ENCODE assay signal across 15 mouse cellular contexts in the genomic region with DNA sequence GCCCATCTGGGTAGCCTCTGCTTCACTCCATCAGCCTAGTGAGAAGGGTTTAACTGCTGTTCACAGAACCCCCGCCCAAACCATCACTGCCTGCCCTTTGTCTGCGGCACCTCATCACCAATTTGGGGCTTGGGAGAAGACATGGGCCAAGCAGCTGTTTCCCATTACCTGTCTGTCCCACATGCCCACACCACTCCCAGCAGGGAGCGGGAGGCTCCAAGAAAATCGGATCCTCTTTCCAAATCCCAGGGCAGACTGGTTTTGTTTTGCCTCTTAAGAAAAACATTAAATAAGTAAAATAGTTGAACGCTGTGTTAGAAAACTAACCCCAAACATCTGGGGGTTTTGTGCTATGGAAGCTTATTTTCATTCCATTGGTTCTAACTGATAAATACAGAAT. TPM values are rescaled to one million over a fixed set of nuclear protein-coding genes. Genes with fewer than 3 reads are reported as not detected.
DNase-seq lines count a peak whose midpoint lies in the region; ATAC-seq and TF ChIP-seq lines count a peak whose summit lies in the region.
"Had no signal": no experiment of that assay in that cellular context is flagged by ENCODE, and none has a peak within 500 bp of the region (broad histone marks: within the 10 kb centered on the region; RNA-seq: fewer than 3 reads in every experiment).

No protein-coding gene starts in this region.

- TF ChIP-seq CTCF in lung, embryonic 14.5 days (IDR thresholded peaks at IDR 0.05; ENCODE audit: low read depth) = no peak

- no peak overlapping the region for H3K4me2 ChIP-seq in embryonic facial prominence, embryonic 15.5 days (replicated peaks)
- H3K4me2 ChIP-seq in lung, embryonic 14.5 days = no peak overlapping the region
- H3K4me2 ChIP-seq: heart, embryonic 15.5 days; hindbrain, embryonic 15.5 days; liver, embryonic 15.5 days; midbrain, embryonic 13.5 days had no signal

- 0 out of 2 replicates have a peak, but pooled peaks have one; percentile 70 for ATAC-seq in embryonic facial prominence, embryonic 15.5 days (ENCODE audit: insufficient number of reproducible peaks, low FRiP score, low TSS enrichment, low read depth)
- peak; percentile 82 for ATAC-seq in lung, embryonic 14.5 days (ENCODE audit: insufficient read depth)
- ATAC-seq: midbrain, embryonic 13.5 days had no signal

- 26% methylated on average over 5 of the region's 5 CpGs for WGBS in embryonic facial prominence, embryonic 15.5 days
- 31% methylated on average over 5 of the region's 5 CpGs for WGBS in lung, embryonic 14.5 days

- no peak overlapping the region for H3K4me3 ChIP-seq in embryonic facial prominence, embryonic 15.5 days (replicated peaks)
- H3K4me3 ChIP-seq in lung, embryonic 14.5 days (ENCODE audit: low read depth, low read length) = no peak overlapping the region
- H3K4me3 ChIP-seq: heart, embryonic 15.5 days; hindbrain, embryonic 15.5 days; liver, embryonic 15.5 days; midbrain, embryonic 13.5 days had no signal

- DNase-seq in NIH3T3 (ENCODE audit: low read depth) (peak; percentile 85), adipocyte (ENCODE audit: low spot score) (peak; percentile 49)
- DNase-seq in lung, embryonic 14.5 days = peak; percentile 87
- DNase-seq in heart, postnatal 14 days = no peak
- no peak for DNase-seq in right cerebral cortex, adult 2 months (ENCODE audit: low spot score in 2 of 2)
- no peak for DNase-seq in adrenal gland, postnatal 25 days
- DNase-seq: adrenal gland, postnatal 10 days; kidney, adult 18-20 months; layer of hippocampus, postnatal 36 days; retina, postnatal 1 day had no signal

- H3K9me3 ChIP-seq in embryonic facial prominence, embryonic 15.5 days (replicated peaks) = no peaks in the 10 kb centered on the region
- H3K9me3 ChIP-seq in lung, embryonic 14.5 days (ENCODE audit: low read depth, low read length) = no peaks in the 10 kb centered on the region
- H3K9me3 ChIP-seq: heart, embryonic 15.5 days; hindbrain, embryonic 15.5 days; liver, embryonic 15.5 days; midbrain, embryonic 13.5 days had no signal

- H3K36me3 ChIP-seq in embryonic facial prominence, embryonic 15.5 days = no peaks in the 10 kb centered on the region
- H3K36me3 ChIP-seq in lung, embryonic 14.5 days (ENCODE audit: insufficient read depth) = no peaks in the 10 kb centered on the region
- H3K36me3 ChIP-seq: heart, embryonic 15.5 days; hindbrain, embryonic 15.5 days; liver, embryonic 15.5 days; midbrain, embryonic 13.5 days had no signal

- H3K27ac ChIP-seq in embryonic facial prominence, embryonic 15.5 days (replicated peaks) = peak overlapping the region; percentile 40
- H3K27ac ChIP-seq in lung, embryonic 14.5 days (ENCODE audit: low read depth) = peak overlapping the region; percentile 78
- H3K27ac ChIP-seq: heart, embryonic 15.5 days; hindbrain, embryonic 15.5 days; liver, embryonic 15.5 days; midbrain, embryonic 13.5 days had no signal

- intact Hi-C loops in heart, postnatal 14 days (cut with DNase I) = no loop called here

- H3K9ac ChIP-seq in embryonic facial prominence, embryonic 15.5 days = no peak overlapping the region
- H3K9ac ChIP-seq in lung, embryonic 14.5 days = no peak overlapping the region
- H3K9ac ChIP-seq: heart, embryonic 15.5 days; hindbrain, embryonic 15.5 days; liver, embryonic 15.5 days; midbrain, embryonic 13.5 days had no signal

- H3K27me3 ChIP-seq in embryonic facial prominence, embryonic 15.5 days = no peaks in the 10 kb centered on the region; the same call in 1 of the 2 replicates
- H3K27me3 ChIP-seq in lung, embryonic 14.5 days (ENCODE audit: insufficient read depth, low read length) = no peaks in the 10 kb centered on the region
- H3K27me3 ChIP-seq: hindbrain, embryonic 15.5 days; midbrain, embryonic 13.5 days had no signal

- H3K4me1 ChIP-seq in embryonic facial prominence, embryonic 15.5 days = peaks cover 15% of the 10 kb centered on the region; the same call in 1 of the 2 replicates
- peaks cover 13% of the 10 kb centered on the region; the same call in 1 of the 2 replicates for H3K4me1 ChIP-seq in lung, embryonic 14.5 days (ENCODE audit: insufficient read depth)
- H3K4me1 ChIP-seq: hindbrain, embryonic 15.5 days; liver, embryonic 15.5 days; midbrain, embryonic 13.5 days had no signal

RNA-seq across cellular contexts. Expression of a gene that starts 33.9 kb away (rescaled TPM):
- 220 and 227 TPM in 2 replicates for polyA plus RNA-seq in embryonic facial prominence, embryonic 15.5 days (2015; fragmentation: Nextera tagmentation; extraction: Ambion mirVana)
- 325 TPM in 2 replicates for polyA plus RNA-seq in lung, embryonic 14.5 days (2014; fragmentation: Nextera tagmentation; extraction: Ambion mirVana)
- total RNA-seq in heart, postnatal 14 days (2021) = 10 to 100 TPM; 47.8 to 58.0 TPM
- total RNA-seq in adrenal gland, postnatal 25 days (2021) = 39.8 and 40.8 TPM in 2 replicates

RNA-seq across cellular contexts. Expression of a gene that starts 33.9 kb away (rescaled TPM):
- 17.5 and 19.7 TPM in 2 replicates for polyA plus RNA-seq in embryonic facial prominence, embryonic 15.5 days (2015; fragmentation: Nextera tagmentation; extraction: Ambion mirVana)
- 15.4 and 17.9 TPM in 2 replicates for polyA plus RNA-seq in lung, embryonic 14.5 days (2014; fragmentation: Nextera tagmentation; extraction: Ambion mirVana)
- 10 to 100 TPM; 10.4 to 10.9 TPM for total RNA-seq in heart, postnatal 14 days (2021)
- 16.3 and 22.0 TPM in 2 replicates for total RNA-seq in adrenal gland, postnatal 25 days (2021)

Comparison
In these comparisons a context has a peak if more than half of its experiments do, and no peak if none do; other contexts are left out.
1. DNase-seq: peak in NIH3T3 (single experiment), adipocyte (single experiment) and lung, embryonic 14.5 days (single experiment); none in heart, postnatal 14 days (0 of 2), right cerebral cortex, adult 2 months (0 of 2) and adrenal gland, postnatal 25 days (single experiment).